Mouse (Mus musculus) liver, adult 2 months (tissue): ENCODE results near the gene Cebpb.

Experiments used
- CTCF ChIP-seq: fragments of 200-500 bp; IDR thresholded peaks from 2 replicates; pipeline ENCODE4 v1.5.1; 2011; ENCODE audit warnings: low read depth, low read length, control low read depth
- POLR2A ChIP-seq: fragments of 200-500 bp; IDR thresholded peaks from 2 replicates; pipeline ENCODE4 v1.6.1; 2011; ENCODE audit warnings: low read length, control low read depth; ENCODE audit not compliant: insufficient read depth; ENCODE audit errors: extremely low read depth

DNA sequence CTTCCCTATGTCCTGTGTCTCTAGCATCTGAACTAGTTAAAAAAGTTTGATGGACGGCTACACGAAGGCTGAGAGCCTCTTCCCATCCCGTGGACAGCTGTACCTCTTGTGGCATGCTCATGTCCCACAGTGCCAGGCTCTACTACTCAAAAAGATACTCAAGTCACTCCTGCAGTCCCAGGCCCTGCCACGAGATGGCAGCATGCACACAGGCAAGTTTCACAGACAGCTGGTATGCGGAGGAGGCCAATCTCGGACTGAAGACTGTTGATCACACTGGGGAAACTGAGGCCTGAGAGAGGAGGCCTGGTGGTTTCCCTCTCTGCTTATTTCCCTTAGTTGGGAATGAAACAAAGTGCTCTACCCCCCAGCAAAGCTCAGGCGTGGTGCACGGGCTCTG is 3.6 kb upstream of the Cebpb start:
- peak; percentile 100 for TF ChIP-seq CTCF
- TF ChIP-seq POLR2A, result no peak
